Mouse (Mus musculus) liver, adult 10 weeks (tissue): ENCODE results near the gene Scgb1b24. TPM values are rescaled to one million over a fixed set of nuclear protein-coding genes. Genes with fewer than 3 reads are reported as not detected.

Experiments used
- polyA plus RNA-seq: library from polyadenylated mRNA; stranded (reverse); fragments of 350-450 nt; fragmentation: Illumina TruSeq; extraction: RNeasy Lipid Tissue Mini Kit (QIAGEN cat#74804); gene quantifications from one replicate; pipeline ENCODE4 v1.2.3, GENCODE M21; 2014; ENCODE audit warnings: low read depth, low replicate concordance

Gene Scgb1b24
- not detected for polyA plus RNA-seq

GRCm38 (mm10) chr7:33743499-33743898 lies at the start of gene Scgb1b24:
Gene Scgb1b24 (plus strand): TSS chr7:33743799.

GRCm38 (mm10) chr7:33739212-33739611 lies 4.4 kb upstream of the Scgb1b24 start, which contains the start of gene Scgb2b24:
Gene Scgb2b24 (minus strand): TSS chr7:33739312.

Other genes with a start within 250 kb of the Scgb1b24 start
- not detected for gene Scgb2b21, start 223.3 kb upstream of the Scgb1b24 start, polyA plus RNA-seq
- not detected for gene Scgb2b24, start 4.5 kb upstream of the Scgb1b24 start, polyA plus RNA-seq
- not detected for gene Scgb2b26, start 201.2 kb downstream of the Scgb1b24 start, polyA plus RNA-seq